Mouse (Mus musculus) mesoderm, embryonic 11.5 days (tissue): ENCODE measurements around the gene Trdn.
A peak's percentile ranks its signal among the peaks of the same experiment; 100 is the strongest.

Source experiments
- DNase-seq: peaks from one replicate; pipeline ENCODE4 v3.0.0-alpha.2; 2012; ENCODE audit warnings: low read depth, low spot score

The Trdn gene

DNA sequence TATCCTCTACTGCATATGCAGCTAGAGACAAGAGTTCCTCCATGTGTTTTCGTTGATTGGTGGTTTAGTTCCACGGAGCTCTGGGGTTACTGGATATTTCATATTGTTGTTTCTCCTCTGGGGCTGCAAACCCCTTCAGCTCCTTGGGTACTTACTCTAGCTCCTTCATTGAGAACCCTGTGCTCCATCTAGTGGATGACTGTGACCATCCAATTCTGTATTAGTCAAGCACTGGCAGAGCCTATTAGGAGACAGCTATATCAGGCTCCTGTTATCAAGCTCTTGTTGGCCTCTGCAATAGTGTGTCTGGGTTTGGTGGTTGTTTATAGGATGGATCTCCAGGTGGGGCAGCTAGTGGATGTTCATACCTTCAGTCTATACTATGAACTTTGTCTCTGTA, 290.2 kb downstream of the Trdn start:
- DNase-seq = no peak

DNA sequence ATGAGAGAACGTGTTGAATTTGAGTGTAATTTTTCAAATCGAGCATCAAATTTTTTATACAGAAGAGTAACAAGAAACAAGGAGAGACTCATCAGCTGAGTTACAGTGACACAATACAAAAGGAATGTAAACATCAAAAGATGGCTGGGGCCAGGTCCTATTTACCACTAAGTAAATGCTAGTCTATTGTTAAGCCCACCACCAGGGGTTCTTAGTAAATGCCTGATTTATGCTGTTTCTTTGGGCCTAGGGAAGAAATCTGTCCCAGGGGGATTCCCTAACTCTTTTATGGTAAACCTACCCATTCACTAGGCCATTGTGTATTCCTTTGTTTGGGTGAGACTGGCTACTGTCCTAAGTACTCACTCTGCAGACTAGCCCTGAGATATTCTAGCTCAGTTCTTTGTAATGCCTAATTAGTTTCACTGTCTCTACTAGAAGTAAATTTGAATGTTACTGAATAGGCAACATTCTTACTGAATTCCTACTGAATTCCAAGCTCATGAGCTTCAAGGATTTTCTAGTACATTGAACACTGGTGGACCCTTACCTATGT, 295.2 kb downstream of the Trdn start:
- peak; percentile 8 for DNase-seq
